Mouse (Mus musculus) liver, adult 2 months (tissue): ENCODE data around the gene 1700067K01Rik.

Experiments used
- CTCF ChIP-seq: fragments of 200-500 bp; IDR thresholded peaks from 2 replicates; pipeline ENCODE4 v1.5.1; 2011; ENCODE audit warnings: low read depth, low read length, control low read depth
- POLR2A ChIP-seq: fragments of 200-500 bp; IDR thresholded peaks from 2 replicates; pipeline ENCODE4 v1.6.1; 2011; ENCODE audit warnings: low read length, control low read depth; ENCODE audit not compliant: insufficient read depth; ENCODE audit errors: extremely low read depth

DNA sequence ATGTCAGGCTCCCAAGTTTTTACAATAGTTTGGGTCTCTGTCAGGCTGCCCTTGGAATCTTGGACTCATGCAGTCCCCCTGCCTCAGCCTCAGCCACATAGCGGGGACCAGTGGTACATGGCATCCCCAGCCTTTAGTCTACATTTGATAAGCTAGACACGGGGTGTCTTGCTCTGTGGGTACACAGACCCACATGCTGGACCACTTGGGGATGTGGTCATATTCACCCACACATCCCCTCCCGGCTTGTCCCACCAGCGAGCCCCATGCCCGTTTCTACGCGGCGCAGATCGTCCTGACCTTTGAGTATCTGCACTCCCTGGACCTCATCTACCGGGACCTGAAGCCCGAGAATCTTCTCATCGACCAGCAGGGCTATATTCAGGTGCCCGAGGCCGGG is 11.1 kb upstream of the 1700067K01Rik start:
- TF ChIP-seq POLR2A (no peak), CTCF (no peak)
